8 mouse cellular contexts compared by ENCODE assay signal in genomic region chr11:56105632-56106031, GRCm38 (mm10).
A peak's percentile ranks its signal among the peaks of the same experiment; 100 is the strongest.
DNase-seq lines count a peak whose midpoint lies in the region; ATAC-seq and TF ChIP-seq lines count a peak whose summit lies in the region.
"Had no signal": no experiment of that assay in that cellular context is flagged by ENCODE, and none has a peak within 500 bp of the region (broad histone marks: within the 10 kb centered on the region; RNA-seq: fewer than 3 reads in every experiment).

No protein-coding gene starts in this region.

- no peaks in the 10 kb centered on the region for H3K27me3 ChIP-seq in midbrain, embryonic 14.5 days (ENCODE audit: control insufficient read depth, insufficient read depth, low read length)
- H3K27me3 ChIP-seq in midbrain, embryonic 15.5 days (replicated peaks) = no peaks in the 10 kb centered on the region
- H3K27me3 ChIP-seq in hindbrain, postnatal 0 days (ENCODE audit: insufficient read depth, low read length) = no peaks in the 10 kb centered on the region
- H3K27me3 ChIP-seq in limb, embryonic 11.5 days (ENCODE audit: control insufficient read depth, insufficient read depth, low read length) = no peaks in the 10 kb centered on the region

- H3K9ac ChIP-seq in midbrain, embryonic 14.5 days (replicated peaks; ENCODE audit: low read length) = no peak overlapping the region
- no peak overlapping the region for H3K9ac ChIP-seq in midbrain, embryonic 15.5 days
- no peak overlapping the region for H3K9ac ChIP-seq in hindbrain, postnatal 0 days (replicated peaks; ENCODE audit: low read length)
- H3K9ac ChIP-seq in limb, embryonic 11.5 days (ENCODE audit: low read length) = no peak overlapping the region

- no peak for ATAC-seq in midbrain, embryonic 14.5 days (ENCODE audit: low FRiP score, low TSS enrichment)
- no peak for ATAC-seq in midbrain, embryonic 15.5 days (replicated peaks)
- no peak for ATAC-seq in hindbrain, postnatal 0 days
- no peak for ATAC-seq in limb, embryonic 11.5 days (ENCODE audit: insufficient number of reproducible peaks, low FRiP score, low TSS enrichment, low read depth)

- no peaks in the 10 kb centered on the region for H3K36me3 ChIP-seq in midbrain, embryonic 14.5 days (ENCODE audit: control insufficient read depth, insufficient read depth, low read length)
- H3K36me3 ChIP-seq in midbrain, embryonic 15.5 days (replicated peaks) = no peaks in the 10 kb centered on the region
- H3K36me3 ChIP-seq in hindbrain, postnatal 0 days (ENCODE audit: insufficient read depth, low read length) = no peaks in the 10 kb centered on the region
- no peaks in the 10 kb centered on the region for H3K36me3 ChIP-seq in limb, embryonic 11.5 days (ENCODE audit: control insufficient read depth, insufficient read depth, low read length)

- H3K4me2 ChIP-seq in midbrain, embryonic 14.5 days (ENCODE audit: low read length) = no peak overlapping the region
- no peak overlapping the region for H3K4me2 ChIP-seq in midbrain, embryonic 15.5 days
- no peak overlapping the region for H3K4me2 ChIP-seq in hindbrain, postnatal 0 days (ENCODE audit: low read depth, low read length)
- H3K4me2 ChIP-seq in limb, embryonic 11.5 days (ENCODE audit: low read depth, severe bottlenecking) = no peak overlapping the region

- H3K4me3 ChIP-seq in midbrain, embryonic 14.5 days (replicated peaks; ENCODE audit: low read depth, low read length) = no peak overlapping the region
- no peak overlapping the region for H3K4me3 ChIP-seq in midbrain, embryonic 15.5 days
- H3K4me3 ChIP-seq in hindbrain, postnatal 0 days (ENCODE audit: low read length) = no peak overlapping the region
- no peak overlapping the region for H3K4me3 ChIP-seq in limb, embryonic 11.5 days (ENCODE audit: low read depth, low read length)
- H3K4me3 ChIP-seq: myocyte had no signal

- WGBS in midbrain, embryonic 14.5 days = 32% methylated on average over 4 of the region's 4 CpGs
- WGBS in midbrain, embryonic 15.5 days = 33% methylated on average over 4 of the region's 4 CpGs
- 23% methylated on average over 4 of the region's 4 CpGs for WGBS in hindbrain, postnatal 0 days
- 40% methylated on average over 4 of the region's 4 CpGs for WGBS in limb, embryonic 11.5 days

- no peaks in the 10 kb centered on the region for H3K9me3 ChIP-seq in midbrain, embryonic 14.5 days (ENCODE audit: control insufficient read depth, low read length)
- no peaks in the 10 kb centered on the region for H3K9me3 ChIP-seq in midbrain, embryonic 15.5 days
- no peaks in the 10 kb centered on the region for H3K9me3 ChIP-seq in hindbrain, postnatal 0 days (ENCODE audit: low read length)
- no peaks in the 10 kb centered on the region for H3K9me3 ChIP-seq in limb, embryonic 11.5 days (ENCODE audit: control insufficient read depth, low read length)

- no peak overlapping the region for H3K27ac ChIP-seq in midbrain, embryonic 14.5 days (replicated peaks; ENCODE audit: low read depth, low read length)
- no peak overlapping the region for H3K27ac ChIP-seq in midbrain, embryonic 15.5 days
- H3K27ac ChIP-seq in hindbrain, postnatal 0 days = no peak overlapping the region
- H3K27ac ChIP-seq in limb, embryonic 11.5 days (replicated peaks; ENCODE audit: low read depth, low read length) = no peak overlapping the region

- TF ChIP-seq CTCF in hindbrain, postnatal 0 days (IDR thresholded peaks at IDR 0.05; ENCODE audit: low read depth) = peak; percentile 86

- H3K4me1 ChIP-seq in midbrain, embryonic 14.5 days (ENCODE audit: control insufficient read depth, insufficient read depth, low read length) = no peaks in the 10 kb centered on the region
- H3K4me1 ChIP-seq in midbrain, embryonic 15.5 days = no peaks in the 10 kb centered on the region
- H3K4me1 ChIP-seq in hindbrain, postnatal 0 days (ENCODE audit: insufficient read depth, low read length) = no peaks in the 10 kb centered on the region
- H3K4me1 ChIP-seq in limb, embryonic 11.5 days (ENCODE audit: control insufficient read depth, insufficient read depth, low read length) = no peaks in the 10 kb centered on the region

- peak; percentile 91 for DNase-seq in midbrain, embryonic 14.5 days
- DNase-seq in adrenal gland, adult 2 months = peak; percentile 31
- peak; percentile 44 to 77 for DNase-seq in cerebellum, postnatal 25 days
- DNase-seq in hindbrain, postnatal 0 days (ENCODE audit: low spot score) = peak; percentile 92
- DNase-seq in limb, embryonic 11.5 days (ENCODE audit: low spot score) = peak; percentile 64
- peak; percentile 35 for DNase-seq in right cerebral cortex, postnatal 25 days

Comparison
In these comparisons a context has a peak if more than half of its experiments do, and no peak if none do; other contexts are left out.
1. DNase-seq: peak in every context shown above with its lines; median percentile 92 in hindbrain, postnatal 0 days; 91 in midbrain, embryonic 14.5 days; 64 in limb, embryonic 11.5 days; 60 in cerebellum, postnatal 25 days; 35 in right cerebral cortex, postnatal 25 days; 31 in adrenal gland, adult 2 months.